Mouse (Mus musculus) mouse trophoblast stem cell (cell line): ENCODE measurements around the gene Dhx35.

Experiments
- in situ Hi-C, 2 experiments: fragments of 300-500 bp; cut with MseI, MboI; formaldehyde crosslinking; loops; 2 replicates in 1 of 2; 3 replicates in 1 of 2; pipeline ENCODE4 v1.15.1; 2025

Dhx35 gene

DNA sequence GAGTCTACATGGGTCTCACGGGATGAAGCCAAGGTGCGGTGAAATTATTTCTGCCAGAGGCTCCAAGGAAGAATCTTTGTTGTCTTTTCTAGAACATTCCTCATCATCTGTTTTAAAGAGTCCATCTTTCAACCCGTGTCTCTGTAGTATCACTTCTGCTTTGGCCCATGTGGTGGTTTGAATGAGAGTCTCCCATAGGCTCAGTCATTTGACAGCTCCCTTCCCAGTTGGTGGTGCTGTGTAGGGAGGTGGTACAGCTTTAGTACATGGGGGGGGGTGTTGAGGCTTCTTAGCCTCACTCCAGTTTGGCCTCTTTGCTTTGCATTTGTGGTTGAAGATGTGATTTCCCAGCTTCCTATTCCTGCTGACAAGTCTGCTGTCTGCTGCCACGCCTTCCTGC lies 96.7 kb downstream of the Dhx35 start:
- in situ Hi-C loops = no loop called here

DNA sequence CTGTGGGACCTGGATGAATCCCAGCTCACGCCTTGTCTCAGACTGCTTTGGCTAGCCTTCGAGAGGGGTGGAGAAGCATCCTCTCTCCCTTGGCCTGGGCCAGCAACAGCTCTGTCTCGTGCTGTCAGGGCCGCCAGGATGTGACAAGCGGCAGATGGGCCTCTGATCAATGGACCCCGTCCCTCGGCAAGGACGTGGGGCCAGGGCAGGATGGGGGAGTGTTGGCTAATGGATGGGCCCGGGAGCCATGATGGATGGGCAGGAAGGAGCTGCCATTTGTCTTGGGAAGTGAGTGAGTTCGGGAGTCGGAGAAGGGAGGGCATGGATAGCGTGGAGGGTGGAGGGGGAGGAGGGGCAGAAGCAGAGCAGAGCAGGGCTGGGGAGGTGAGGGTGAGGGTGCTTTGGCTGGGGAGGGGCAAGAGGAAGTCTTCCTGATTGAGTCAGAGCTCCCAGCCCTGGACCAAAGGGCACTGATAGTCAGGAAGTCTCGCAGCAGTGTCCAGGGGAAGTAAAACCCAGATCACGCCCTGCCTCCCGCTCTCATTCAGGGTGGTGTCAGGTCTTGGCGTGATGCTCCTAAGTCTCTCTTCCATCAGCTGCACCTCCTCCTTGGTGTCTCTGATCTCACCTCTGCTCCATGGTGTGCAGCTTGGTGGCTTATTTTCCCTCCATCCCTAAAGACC lies 98.7 kb downstream of the Dhx35 start:
- in situ Hi-C loops = no loop called here

DNA sequence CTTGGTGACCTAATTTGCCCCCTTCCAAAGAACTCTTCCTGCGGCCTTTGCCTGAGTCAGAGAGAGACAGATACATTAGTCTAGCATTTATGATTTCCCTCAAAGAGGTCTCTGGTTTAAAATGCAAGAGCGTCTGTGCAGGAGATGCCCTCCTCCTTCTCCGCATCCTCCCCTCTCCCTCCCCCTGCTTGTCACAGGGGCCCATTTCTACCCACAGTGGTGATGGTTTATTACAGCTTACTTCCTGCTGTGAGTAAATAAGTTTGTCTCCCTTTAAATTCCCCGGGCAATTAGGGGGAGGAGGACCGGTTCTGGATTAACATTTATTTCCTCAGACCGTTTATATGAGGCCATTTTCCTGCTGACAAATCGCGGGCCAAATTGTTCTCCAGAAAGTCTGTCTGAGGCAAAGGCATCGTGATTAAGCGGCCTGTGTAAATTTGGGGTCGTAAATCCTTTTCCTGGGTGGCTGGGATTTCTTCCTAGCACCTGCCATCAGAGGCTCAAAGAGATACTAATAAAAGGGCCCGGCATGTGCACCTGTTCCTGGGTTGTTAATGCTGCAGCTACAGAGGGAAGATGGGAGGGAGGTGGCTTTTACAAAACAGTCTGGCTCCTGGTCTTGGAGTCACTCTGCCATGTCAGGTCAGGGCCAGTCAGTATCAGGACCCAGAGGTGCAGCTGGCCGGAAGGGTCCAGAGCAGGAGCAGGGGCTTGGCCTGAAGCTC lies 104.0 kb downstream of the Dhx35 start:
- in situ Hi-C loops = no loop called here
